Mouse (Mus musculus): Measurements from ENCODE around the gene Tdrkh. TPM values are rescaled to one million over a fixed set of nuclear protein-coding genes. Genes with fewer than 3 reads are reported as not detected.

Tdrkh gene
- polyA plus RNA-seq, 2 experiments from 2014 or later, result 4.9 to 6.1 TPM

DNA sequence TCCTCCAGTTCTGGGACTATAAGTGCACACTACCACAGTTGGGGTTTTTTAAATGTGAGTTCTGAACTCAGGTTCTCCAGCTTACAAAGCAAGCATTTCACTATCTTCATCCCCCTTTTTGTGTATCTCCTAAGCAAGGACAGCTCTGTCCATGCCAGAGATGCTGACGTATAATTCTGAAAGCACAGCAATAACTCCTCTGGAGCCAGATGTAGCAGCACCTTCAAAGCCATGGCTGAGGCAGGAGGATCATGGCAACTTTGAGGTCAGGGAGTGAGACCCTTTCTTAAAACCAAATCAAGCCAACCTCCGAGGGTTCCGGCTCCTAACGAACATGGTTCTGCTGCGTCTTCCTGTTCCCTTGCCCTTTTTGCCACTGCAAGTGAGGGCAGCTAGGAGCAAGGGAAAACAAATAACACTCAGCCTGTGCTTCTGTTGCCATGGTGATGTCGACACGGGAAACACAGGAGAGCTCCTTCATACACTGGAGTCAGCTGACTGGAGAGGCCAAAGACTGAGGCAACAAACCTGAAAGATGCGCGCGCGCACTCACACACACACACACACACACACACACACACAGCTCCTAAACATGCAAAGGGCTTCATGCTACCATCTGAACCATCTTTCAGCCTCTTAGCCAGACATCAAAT, 51.0 kb downstream of the Tdrkh start:
- ATAC-seq, result no peak

- no peak for ATAC-seq
Measured at GRCm38 (mm10) chr3:94465632-94466430, 52.8 kb downstream of the Tdrkh start.

DNA sequence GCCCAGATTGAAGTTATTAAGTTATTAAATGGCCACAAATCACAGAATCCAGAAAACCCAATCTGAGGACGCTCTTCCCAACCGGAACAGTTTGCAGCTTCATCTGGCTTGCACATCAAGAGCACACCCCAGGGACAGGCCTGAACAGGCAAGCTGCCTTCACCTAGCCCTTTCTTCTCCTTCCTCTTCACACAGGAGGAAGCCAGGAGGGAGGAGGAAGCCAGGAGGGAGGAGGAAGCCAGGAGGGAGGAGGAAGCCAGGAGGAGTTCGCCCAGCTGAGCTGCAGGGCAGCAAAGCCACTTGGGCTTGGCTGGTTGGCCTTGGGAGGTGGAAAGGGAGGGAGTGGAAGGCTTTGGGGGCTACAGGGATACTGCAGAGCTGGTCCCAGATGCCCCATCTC, 55.9 kb downstream of the Tdrkh start:
- ATAC-seq, result no peak

DNA sequence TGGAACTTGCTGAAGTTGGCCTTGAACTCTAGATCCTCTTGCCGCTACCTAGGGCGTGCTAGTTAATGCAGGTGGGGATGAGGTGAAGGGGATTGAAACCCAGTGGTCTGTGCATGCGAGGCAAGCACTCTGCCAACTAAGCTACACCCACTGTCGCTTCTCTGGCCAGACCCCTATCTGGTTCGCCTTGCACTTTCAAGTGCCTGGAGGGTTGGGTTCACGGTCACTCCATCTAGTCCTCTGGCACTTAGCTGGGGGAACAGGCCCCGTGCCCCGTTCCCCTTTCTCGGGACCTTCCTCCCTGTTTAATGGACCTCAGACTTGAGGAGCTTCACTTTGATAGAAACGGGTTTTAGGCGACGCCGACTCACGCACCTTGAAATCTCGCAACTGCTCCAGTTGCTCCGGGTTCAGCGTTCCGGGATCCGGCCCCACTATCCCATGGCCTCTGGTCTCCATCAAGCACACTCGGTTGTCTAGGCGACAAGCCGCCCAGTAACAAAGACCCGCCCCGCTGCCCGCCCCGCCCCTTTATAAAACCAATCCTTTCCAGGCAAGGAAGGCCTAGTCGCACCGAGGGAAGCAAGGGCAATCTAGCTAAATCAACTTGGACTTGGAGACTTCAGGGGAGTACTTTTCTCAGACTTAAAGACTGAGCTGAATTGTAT, 59.5 kb downstream of the Tdrkh start:
- no peak for ATAC-seq

DNA sequence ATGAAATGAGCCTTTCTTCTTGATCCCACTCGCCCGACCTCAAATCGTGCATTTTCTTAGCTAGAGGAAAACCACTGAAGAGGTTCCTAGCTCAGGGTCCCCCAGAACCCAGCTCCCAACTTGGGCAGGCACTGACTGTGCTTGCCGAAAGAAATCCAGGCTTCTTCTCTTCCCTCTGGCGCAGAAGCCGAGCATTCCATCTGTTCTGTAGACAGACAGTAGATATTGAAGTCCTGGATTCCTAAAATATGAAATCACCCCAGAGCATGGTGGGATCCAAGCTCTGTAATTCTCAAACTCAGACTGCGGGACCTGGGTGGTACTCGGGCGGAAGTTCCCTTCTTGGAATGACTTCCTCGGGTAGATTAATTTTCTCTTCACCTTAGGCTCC, 60.0 kb downstream of the Tdrkh start:
- no peak for ATAC-seq

DNA sequence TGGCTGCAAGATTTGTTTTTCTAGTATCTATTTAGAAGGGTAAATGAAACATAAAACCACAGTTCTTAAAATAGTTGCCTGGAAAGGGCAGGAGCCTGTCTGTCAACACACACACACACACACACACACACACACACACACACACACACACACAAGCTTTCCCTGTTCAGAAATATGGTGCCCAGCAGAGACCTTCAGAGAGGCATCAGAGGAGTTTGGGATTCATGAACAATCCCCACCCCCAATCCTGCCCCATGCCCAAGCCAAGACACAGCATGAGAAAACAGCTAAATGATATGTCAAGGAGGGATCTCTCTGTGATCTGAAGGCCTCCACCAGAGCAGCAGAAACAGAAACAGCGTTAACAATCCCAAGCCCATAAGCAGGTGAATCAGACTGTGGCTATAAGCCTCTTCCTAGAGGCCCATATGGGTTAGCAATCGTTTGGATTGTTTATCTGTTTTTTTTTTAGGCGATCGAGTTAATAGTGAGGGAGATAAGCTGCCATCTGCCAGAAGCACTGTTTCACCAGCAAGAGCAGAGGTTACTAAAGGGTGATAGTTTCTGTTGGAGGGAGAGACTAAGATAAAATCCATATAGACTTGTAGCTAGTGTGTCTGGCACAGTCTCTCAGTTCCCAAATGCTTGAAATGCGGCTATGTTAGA, 60.6 kb downstream of the Tdrkh start:
- ATAC-seq, result no peak

GRCm38 (mm10) chr3:94476301-94477035, 63.4 kb downstream of the Tdrkh start:
- no peak for ATAC-seq

- ATAC-seq, result no peak
Measured at GRCm38 (mm10) chr3:94477444-94477843, 64.4 kb downstream of the Tdrkh start.

- no peak for ATAC-seq
Measured at GRCm38 (mm10) chr3:94477981-94478422, 64.9 kb downstream of the Tdrkh start, which contains the start of gene Celf3. Gene Celf3 (plus strand): TSS chr3:94478295.

DNA sequence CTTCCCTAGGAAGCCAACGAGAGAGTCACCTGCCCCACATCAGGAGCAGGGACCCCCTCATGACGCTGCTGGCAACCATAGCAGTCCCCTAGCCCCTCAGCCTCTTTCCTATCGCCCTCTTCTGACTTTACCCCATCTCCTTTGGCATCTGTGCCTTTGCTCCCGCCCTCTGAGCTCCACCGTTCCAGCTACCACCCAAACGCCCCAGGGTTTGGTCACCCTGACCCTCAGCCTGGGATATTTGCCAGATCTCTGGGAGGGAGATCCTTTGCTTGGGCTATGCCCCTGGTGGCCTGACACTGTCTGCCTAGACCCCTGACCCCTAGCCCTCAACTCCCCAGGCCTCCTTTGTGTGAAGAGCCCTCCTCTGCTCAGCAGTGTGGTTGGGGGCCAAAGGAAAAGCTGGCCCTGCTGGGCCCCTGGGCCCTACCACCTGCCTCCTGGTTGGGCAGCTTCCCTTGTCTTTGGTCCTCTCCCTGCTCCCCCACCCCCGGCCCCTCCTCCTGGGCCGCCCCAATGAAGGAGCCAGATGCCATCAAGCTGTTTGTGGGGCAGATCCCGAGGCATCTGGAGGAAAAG, 65.6 kb downstream of the Tdrkh start:
- ATAC-seq, result no peak

- no peak for ATAC-seq
Measured at GRCm38 (mm10) chr3:94479564-94479963, 66.5 kb downstream of the Tdrkh start.

DNA sequence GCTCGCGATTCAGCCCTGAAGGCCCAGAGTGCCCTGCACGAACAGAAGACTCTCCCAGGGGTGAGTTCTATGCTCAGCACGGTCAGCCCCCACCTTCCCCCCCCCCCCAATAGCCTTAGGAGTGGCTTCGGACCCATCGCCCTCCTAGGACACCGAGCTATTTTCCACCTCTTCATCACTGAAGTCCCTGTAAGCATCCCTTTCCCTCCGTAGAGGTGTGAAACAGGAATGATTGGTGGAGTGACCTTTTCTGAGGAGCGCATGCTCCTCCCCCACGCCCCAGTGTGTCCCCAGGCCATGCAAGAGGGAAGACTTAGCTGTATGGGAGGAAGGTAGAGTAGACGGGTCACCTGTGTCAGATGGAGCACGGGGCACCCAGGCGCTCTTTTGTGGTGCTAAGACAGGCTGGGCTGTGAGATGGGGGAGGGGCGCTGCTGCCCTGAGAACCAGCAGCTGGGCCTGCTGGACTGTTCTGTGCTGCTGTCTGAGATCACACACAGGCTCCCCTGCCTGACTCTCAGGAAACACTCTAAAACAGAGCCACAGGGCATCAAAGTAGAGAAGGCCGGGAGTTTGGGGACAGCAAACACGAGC, 67.3 kb downstream of the Tdrkh start, which contains the start of gene Riiad1:
Gene Riiad1, minus strand, starts transcription at position 51 of the 594 bp plus-strand sequence.
- ATAC-seq, result no peak

DNA sequence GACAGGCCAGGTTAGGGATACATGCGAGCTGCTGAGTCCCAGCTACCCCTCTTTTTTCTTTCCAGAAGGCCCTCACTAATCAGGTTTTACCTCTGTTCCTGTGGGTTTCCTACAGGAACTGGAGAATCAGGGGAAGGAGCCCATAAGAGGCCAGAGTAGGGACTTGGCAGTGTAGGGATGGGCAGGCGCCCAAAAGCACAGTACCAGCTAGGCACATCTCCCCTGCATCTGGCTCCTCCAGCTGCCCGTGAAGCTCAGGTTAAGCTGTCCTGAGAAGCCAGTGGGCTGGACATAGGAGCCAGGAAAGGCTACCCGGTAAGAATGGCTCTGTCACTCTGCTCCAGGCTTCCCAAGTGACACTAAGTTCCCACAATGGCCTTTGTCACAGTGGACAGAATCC, 68.4 kb downstream of the Tdrkh start:
- no peak for ATAC-seq

GRCm38 (mm10) chr3:94482764-94483385, 69.8 kb downstream of the Tdrkh start:
- no peak for ATAC-seq

- no peak for ATAC-seq
Measured at GRCm38 (mm10) chr3:94483790-94484439, 70.8 kb downstream of the Tdrkh start.

Other genes starting within 250 kb of the Tdrkh start
- gene Gm10696, start 235.1 kb upstream of the Tdrkh start, polyA plus RNA-seq (2017; shearing (Covaris generic)), result not detected
- not detected for gene Gm5286, start 216.6 kb upstream of the Tdrkh start, polyA plus RNA-seq (2017; shearing (Covaris generic))
- gene Gm4778, start 149.2 kb upstream of the Tdrkh start, polyA plus RNA-seq (2017; shearing (Covaris generic)), result not detected
- 1 to 10 TPM; 6.3 to 8.2 TPM for gene Them4, start 103.2 kb upstream of the Tdrkh start, polyA plus RNA-seq (2017; shearing (Covaris generic))
- not detected for gene Them5, start 71.2 kb upstream of the Tdrkh start, polyA plus RNA-seq (2017; shearing (Covaris generic))
- not detected for gene C2cd4d, start 50.8 kb upstream of the Tdrkh start, polyA plus RNA-seq (2017; shearing (Covaris generic))
- gene Rorc, start 40.5 kb upstream of the Tdrkh start, polyA plus RNA-seq (2017; shearing (Covaris generic)), result 1 to 10 TPM; 6.5 to 7.4 TPM
- 1 to 10 TPM in 1 of 2 experiments, under 1 TPM in 1; 0.29 to 1.4 TPM for gene Lingo4, start 14.8 kb upstream of the Tdrkh start, polyA plus RNA-seq (2017; shearing (Covaris generic))
- 10 to 100 TPM; 52.3 to 63.6 TPM for gene Mrpl9, start 30.0 kb downstream of the Tdrkh start, polyA plus RNA-seq (2017; shearing (Covaris generic))
- under 1 TPM in 1 of 2 experiments, not detected in 1; 0.74 TPM for gene Oaz3, start 30.6 kb downstream of the Tdrkh start, polyA plus RNA-seq (2017; shearing (Covaris generic))
- gene Celf3, start 65.0 kb downstream of the Tdrkh start, polyA plus RNA-seq (2017; shearing (Covaris generic)), result under 1 TPM; 0.52 to 0.57 TPM
- gene Riiad1, start 67.1 kb downstream of the Tdrkh start, polyA plus RNA-seq (2017; shearing (Covaris generic)), result 1 to 10 TPM in 1 of 2 experiments, not detected in 1; 1.3 TPM
- 10 to 100 TPM; 13.2 to 16.0 TPM for gene Snx27, start 169.4 kb downstream of the Tdrkh start, polyA plus RNA-seq (2017; shearing (Covaris generic))
- not detected for gene Gm10972, start 229.8 kb downstream of the Tdrkh start, polyA plus RNA-seq (2017; shearing (Covaris generic))
- gene Tuft1, start 245.6 kb downstream of the Tdrkh start, polyA plus RNA-seq (2017; shearing (Covaris generic)), result 1 to 10 TPM; 2.3 to 2.4 TPM